Mouse (Mus musculus) gastrocnemius, postnatal 25 days (tissue): ENCODE results near the gene Ttc19. TPM values are rescaled to one million over a fixed set of nuclear protein-coding genes. Genes with fewer than 3 reads are reported as not detected.
A peak's percentile ranks its signal among the peaks of the same experiment; 100 is the strongest.

Experiments used
- DNase-seq: peaks from one replicate; pipeline ENCODE4 v3.0.0; 2022
- long read RNA-seq, 2 experiments: library from polyadenylated mRNA; stranded (forward); transcript quantifications; one replicate each; pipeline ENCODE4 v2.0.0; 2021
- total RNA-seq, 2 experiments: library from RNA; stranded (reverse); gene quantifications; 1 replicate in 1 of 2; 2 replicates in 1 of 2; pipeline ENCODE4 v1.2.3; 2021

The Ttc19 gene
- total RNA-seq: 10 to 100 TPM; 28.5 to 39.9 TPM
- long read RNA-seq, experiment 1, transcript Ttc19-201 (10 exons, 3,410 nt): major isoform, 27 of 36 reads
- long read RNA-seq, experiment 1, partial matches to known transcripts: 3 of 36 reads
- long read RNA-seq, experiment 1, other reads (novel, unspliced or antisense): 6 of 36 reads
- long read RNA-seq, experiment 2, transcript Ttc19-201 (10 exons, 3,410 nt): major isoform, 34 of 40 reads
- long read RNA-seq, experiment 2, partial matches to known transcripts: 0 of 40 reads
- long read RNA-seq, experiment 2, other reads (novel, unspliced or antisense): 4 of 40 reads

DNA sequence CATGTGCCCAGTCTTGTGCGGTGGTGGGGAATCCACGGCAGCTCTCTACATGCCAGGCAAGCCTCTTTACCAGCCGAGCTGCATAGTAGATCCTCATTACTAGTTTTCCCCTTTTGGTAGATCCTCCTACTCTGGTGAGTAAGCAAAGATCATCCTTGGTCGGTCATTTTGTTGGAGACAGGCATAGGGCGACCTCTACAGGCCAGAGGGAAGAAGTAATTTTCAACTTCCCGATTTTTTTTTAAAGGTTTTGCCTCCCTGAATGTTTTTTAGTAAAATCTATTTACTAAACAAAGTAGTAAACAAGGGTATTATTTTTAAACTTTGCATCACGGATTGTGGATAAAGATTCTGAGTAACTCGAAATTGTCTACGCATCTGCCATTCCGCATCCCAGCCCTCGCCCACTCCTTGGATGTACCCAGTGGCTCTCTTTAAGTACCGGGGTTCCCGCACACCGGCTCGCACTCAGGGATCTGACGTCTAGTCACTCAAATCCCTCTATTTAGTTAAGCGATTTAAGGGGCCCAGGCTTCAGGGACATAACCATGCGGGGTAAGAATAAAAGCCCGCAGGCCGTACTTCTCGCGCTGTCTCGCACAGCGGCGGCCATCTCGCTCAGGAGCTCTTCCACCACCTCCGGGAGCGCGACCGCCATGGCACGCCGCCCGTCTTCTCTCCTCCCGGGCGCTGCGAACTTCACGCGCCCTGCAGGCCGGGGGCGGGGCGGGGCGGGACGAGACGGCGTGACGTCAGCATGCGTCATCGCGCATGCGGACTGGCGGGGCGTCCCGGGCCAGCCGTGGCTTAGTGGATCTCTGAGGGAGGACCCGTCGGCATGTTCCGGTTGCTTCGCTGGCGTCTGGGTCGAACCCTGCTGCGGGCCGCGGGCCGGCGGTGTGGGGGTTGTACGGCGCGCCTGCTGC lies at the start of gene Ttc19, which contains the start of gene Zswim7:
Gene Ttc19 (plus strand): TSS at position 799 of the 926 bp plus-strand sequence.
Gene Zswim7 (minus strand): TSS at position 701 of the 926 bp plus-strand sequence.
- peak; percentile 93 for DNase-seq

DNA sequence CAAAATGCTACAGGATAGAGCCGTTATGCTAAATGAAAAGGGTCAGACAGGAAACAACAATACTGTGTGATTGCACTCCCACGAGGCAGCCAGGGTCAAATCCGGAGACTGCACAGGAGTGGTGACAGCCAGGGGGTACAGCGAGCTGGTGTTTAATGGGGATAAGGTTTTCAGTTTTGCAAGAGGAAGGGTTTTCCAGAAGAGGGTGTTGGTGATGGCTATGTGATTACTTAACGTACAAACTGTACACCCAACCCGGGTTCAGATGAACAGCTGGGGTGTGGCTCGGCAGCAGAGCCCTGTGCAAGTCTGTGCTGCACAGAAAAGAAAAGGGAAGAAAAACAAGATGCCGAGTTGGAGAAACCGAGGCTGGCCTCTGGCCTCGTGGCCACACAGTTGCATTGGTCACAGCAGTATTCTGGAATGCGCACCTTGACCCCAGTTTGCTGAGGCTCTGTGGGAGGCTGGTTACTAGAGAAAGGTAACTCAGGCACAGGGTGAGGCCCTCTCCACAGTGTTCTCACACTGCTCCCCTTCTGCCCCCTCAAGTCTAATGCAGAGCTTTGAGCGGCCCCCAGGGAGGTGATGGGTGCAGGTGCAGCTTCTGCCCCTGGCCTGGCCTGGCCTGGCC lies 40.5 kb upstream of the Ttc19 start:
- no peak for DNase-seq

DNA sequence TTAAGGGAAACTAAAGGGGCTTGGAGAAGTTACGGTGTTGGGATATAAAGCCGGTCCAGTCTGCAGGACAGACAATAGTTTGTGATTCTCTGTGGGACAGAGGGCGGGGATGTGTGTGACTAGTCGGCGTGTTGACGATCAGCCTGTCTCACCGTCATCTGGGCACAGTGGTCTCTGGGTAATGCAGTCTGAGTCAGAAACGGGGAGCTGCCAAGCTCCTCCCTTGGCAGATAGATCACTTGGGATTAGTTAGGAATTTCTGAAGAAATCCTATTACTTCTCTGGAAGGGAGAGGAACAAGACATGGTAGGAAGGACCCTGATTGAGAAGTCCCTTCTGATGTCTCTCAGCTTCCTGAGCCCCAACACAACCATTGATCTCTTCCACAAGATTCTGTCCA lies 37.4 kb upstream of the Ttc19 start:
- no peak for DNase-seq

- DNase-seq: no peak
Observed at GRCm38 (mm10) chr11:62244471-62244870, 36.8 kb upstream of the Ttc19 start.

- no peak for DNase-seq
Observed at GRCm38 (mm10) chr11:62247759-62248400, 33.4 kb upstream of the Ttc19 start.

GRCm38 (mm10) chr11:62248401-62249244 lies 32.6 kb upstream of the Ttc19 start, which contains the start of gene Adora2b:
Adora2b (plus strand) TSS chr11:62248984.
- peak; percentile 69 for DNase-seq

GRCm38 (mm10) chr11:62249266-62250037 lies 31.8 kb upstream of the Ttc19 start:
- no peak for DNase-seq

DNA sequence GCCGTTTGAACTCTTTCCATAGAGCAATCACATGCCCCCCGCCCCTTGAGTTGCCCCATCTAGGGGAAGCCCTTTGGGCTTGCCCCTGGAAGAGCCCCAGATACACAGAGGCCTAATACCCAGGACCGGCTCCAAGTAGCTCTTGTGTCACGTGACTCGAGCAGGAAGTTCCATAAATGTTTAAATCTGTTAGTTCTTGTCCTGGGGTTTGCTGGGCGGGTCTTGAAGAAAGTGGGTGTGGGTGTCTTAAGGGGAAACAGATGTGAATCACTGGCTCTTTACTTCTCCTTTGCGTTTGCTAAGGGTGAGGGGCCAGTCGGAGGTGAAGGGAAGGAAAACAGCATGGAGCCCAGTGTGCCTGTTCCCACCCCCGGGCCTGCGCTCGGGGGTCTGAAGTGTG lies 30.2 kb upstream of the Ttc19 start:
- peak; percentile 20 for DNase-seq

DNA sequence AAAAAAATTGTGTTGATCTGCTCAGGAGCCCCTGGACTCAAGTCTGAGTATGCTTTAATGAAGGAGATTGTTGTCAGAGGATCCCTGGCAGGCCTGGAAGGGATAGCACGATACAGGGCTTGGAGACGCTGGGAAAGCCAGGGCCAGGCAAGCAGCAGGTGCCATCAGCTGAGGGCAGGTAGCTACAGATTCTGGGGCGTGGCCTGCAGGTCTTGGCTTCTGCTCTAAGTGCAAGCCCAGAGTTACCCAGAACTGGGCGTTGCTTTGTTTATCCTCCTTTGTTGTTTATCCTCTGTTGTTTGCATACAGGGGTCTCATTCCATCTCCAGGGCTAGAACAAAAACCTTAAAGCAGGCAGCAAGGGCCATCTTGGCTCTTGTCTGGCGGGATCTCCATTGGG lies 27.9 kb upstream of the Ttc19 start:
- DNase-seq: no peak

GRCm38 (mm10) chr11:62259214-62259613 lies 22.1 kb upstream of the Ttc19 start:
- no peak for DNase-seq

DNA sequence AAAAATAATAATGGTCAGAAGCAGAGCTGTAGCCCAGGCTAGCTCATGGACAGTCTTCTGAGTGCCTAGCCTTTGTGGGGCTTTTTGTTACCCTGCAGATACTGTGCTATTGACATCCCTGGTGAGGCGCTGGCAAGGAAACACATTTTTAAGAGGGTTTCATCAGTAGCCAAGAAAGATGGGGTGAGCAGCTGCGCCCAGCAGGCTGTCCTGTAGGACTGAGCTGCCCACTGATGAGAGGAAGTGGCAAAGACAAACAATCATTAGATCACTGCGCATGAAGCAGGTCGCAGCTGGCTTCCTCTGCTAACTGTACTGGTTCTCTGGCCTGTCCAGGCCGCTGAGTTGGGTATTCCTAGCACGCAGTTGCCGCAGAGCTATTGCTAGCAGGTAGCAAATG lies 17.7 kb upstream of the Ttc19 start:
- DNase-seq: no peak

- no peak for DNase-seq
Observed at GRCm38 (mm10) chr11:62264018-62264417, 17.3 kb upstream of the Ttc19 start.

GRCm38 (mm10) chr11:62265642-62266041 lies 15.6 kb upstream of the Ttc19 start:
- no peak for DNase-seq

DNA sequence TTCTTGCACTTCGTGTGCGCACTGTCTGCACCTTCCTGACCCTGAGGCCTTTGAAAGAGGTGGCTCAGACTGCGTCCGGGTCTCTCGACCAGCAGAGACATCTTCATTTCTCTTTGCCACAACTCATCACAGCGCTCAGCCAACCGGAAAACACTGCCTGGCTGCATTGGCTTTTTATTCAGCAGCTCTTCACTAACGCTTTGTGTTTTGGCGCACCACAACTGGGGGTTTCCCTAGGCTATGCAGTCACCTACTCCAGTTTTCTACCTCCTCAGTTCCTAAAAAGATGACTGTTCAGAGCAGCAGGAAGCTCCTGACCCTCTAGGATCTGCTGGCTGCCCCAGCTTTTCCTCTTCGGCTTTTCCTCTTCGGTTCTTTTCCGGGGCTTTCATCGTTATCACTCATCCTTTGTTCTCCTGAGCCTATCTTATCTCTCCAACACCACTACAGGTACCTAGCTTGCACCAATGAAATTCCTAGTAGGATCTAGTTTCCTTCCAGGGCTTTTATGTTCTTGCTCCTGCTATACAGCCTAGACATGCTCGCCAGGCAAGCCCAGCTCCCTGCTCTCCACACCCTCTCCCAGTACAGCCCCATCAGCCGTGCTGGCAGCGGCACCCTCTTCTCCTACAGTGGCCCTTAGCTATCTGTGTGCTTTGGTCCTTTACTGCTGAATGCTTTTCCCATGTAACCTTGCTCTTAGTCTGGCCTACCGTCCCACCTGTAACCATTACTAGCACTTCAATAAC lies 14.6 kb upstream of the Ttc19 start:
- DNase-seq: no peak

GRCm38 (mm10) chr11:62268381-62268780 lies 12.9 kb upstream of the Ttc19 start:
- no peak for DNase-seq

- no peak for DNase-seq
Observed at GRCm38 (mm10) chr11:62269097-62269496, 12.2 kb upstream of the Ttc19 start.

GRCm38 (mm10) chr11:62270851-62271250 lies 10.4 kb upstream of the Ttc19 start:
- no peak for DNase-seq

DNA sequence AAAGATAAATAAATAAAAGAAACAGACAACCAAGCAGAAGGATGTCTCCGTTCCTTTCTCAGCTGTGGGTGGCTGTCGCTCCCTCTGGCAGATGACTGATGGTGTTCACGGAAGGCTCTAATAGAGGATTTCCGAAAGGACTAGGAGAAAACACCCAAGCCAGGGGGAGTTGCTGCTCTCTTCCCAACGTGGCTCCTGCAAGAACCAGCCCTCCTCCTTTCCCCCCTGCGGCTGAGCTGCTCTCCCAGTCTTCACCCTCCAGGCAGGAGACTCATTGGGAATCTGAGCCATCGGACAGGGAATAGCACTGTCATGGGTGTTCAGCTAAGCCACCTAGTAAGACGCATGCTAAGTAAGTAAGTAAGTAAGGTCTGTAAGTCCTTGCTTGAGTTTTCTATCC lies 4.2 kb upstream of the Ttc19 start:
- no peak for DNase-seq

DNA sequence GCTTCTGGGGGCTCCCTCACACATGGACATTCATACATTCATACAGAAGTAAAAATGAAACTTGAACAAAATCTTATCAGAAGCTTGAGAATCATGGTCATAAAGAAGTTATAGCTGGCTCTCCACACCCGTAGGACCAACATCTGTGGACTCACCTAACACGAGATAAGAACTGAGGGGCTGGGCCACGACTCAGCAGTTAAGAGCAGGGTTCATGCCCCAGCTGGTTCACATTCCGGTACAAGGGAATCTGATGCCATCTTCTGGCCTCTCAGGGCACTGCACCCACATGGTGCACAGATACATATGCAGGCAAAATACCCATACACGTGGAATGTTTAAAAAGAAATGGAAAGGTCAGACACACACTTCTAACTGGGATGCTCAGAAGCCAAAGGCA lies 3.2 kb upstream of the Ttc19 start:
- no peak for DNase-seq

DNA sequence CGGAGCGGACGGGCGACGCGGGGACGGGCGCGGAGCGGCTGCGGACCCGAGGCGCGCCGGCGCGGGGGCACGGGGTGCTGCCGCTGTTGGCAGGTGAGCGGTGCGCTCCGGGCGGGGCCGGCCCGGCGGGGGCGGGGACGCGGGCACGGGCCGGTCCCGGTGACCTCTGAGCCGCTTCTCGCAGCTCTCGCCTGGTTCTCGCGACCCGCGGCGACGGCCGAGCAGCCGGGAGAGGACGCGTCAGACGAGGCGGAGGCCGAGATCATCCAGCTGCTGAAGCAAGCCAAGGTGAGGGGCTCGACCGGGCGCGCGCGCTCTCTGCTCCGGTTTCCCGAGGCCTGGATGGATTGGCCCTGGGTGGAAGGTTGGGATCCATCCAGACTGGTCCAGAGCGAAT lies 326 bp downstream of the Ttc19 start:
- DNase-seq: peak; percentile 80
